Mouse (Mus musculus) lung, embryonic 14.5 days (tissue): ENCODE measurements around the gene Gkn3. TPM values are rescaled to one million over a fixed set of nuclear protein-coding genes. Genes with fewer than 3 reads are reported as not detected.

Experiments used
- ATAC-seq: fragments of 200-750 bp; cut with Nextera tagmentation; 2 replicates; pipeline ENCODE4 v1.8.0; 2017; ENCODE audit warnings: mild to moderate bottlenecking, moderate TSS enrichment, moderate library complexity; ENCODE audit not compliant: insufficient read depth
- DNase-seq: peaks from one replicate; pipeline ENCODE4 v3.0.0-alpha.2; 2015
- H3K27ac ChIP-seq: fragments of 300-500 bp; sonication (generic); 2 replicates; pipeline ENCODE4 v1.5.1; 2014; ENCODE audit warnings: low read depth, mild to moderate bottlenecking, moderate library complexity
- H3K27me3 ChIP-seq: fragments of 300-500 bp; sonication (generic); 2 replicates; pipeline ENCODE4 v1.6.1; 2014; ENCODE audit warnings: low read length, control low read depth; ENCODE audit not compliant: insufficient read depth
- H3K36me3 ChIP-seq: fragments of 300-500 bp; sonication (generic); 2 replicates; pipeline ENCODE4 v1.6.1; 2014; ENCODE audit warnings: control low read depth; ENCODE audit not compliant: insufficient read depth
- H3K4me1 ChIP-seq: fragments of 300-500 bp; sonication (generic); 2 replicates; pipeline ENCODE4 v1.6.1; 2014; ENCODE audit warnings: antibody characterized with exemption, control low read depth; ENCODE audit not compliant: insufficient read depth
- H3K4me2 ChIP-seq: fragments of 300-500 bp; sonication (generic); 2 replicates; pipeline ENCODE4 v1.6.1; 2014; ENCODE audit warnings: mild to moderate bottlenecking
- H3K4me3 ChIP-seq: fragments of 300-500 bp; sonication (generic); 2 replicates; pipeline ENCODE4 v1.5.1; 2014; ENCODE audit warnings: low read depth, low read length
- H3K9ac ChIP-seq: fragments of 300-500 bp; sonication (generic); 2 replicates; pipeline ENCODE4 v1.6.1; 2014
- H3K9me3 ChIP-seq: fragments of 300-500 bp; sonication (generic); 2 replicates; pipeline ENCODE4 v1.6.1; 2016; ENCODE audit warnings: low read depth, low read length, control low read depth
- CTCF ChIP-seq: IDR thresholded peaks from 2 replicates; pipeline ENCODE4 v1.5.1; 2016; ENCODE audit warnings: antibody characterized with exemption, low read depth
- WGBS: fragments of 180-500 bp; shearing (Covaris S2); extraction: QIAGEN DNeasy Blood & Tissue Kit; methylation state at CpG from one replicate; pipeline ENCODE4 v1.1.7; 2014; 5-methylcytosine and 5-hydroxymethylcytosine counted together
- polyA plus RNA-seq: library from polyadenylated mRNA; unstranded; fragments of >200 nt; fragmentation: Nextera tagmentation; extraction: Ambion mirVana; gene quantifications from 2 replicates; pipeline ENCODE4 v1.2.1, GENCODE M21; 2014

Gkn3 gene
- polyA plus RNA-seq, 1 experiment from 2014 or later, result 2.3 TPM

GRCm38 (mm10) chr6:87354441-87354840, 34.3 kb downstream of the Gkn3 start:
- no peak overlapping the region for H3K9ac ChIP-seq
- no peak for TF ChIP-seq CTCF
- H3K4me1 ChIP-seq, result no peaks in the 10 kb centered on the region
- ATAC-seq (no peak), DNase-seq (no peak)
- H3K4me3 ChIP-seq, result no peak overlapping the region
- H3K4me2 ChIP-seq, result no peak overlapping the region
- H3K27ac ChIP-seq, result no peak overlapping the region; the same call in 1 of the 2 replicates
- H3K27me3 ChIP-seq, result no peaks in the 10 kb centered on the region
- H3K36me3 ChIP-seq, result no peaks in the 10 kb centered on the region
- H3K9me3 ChIP-seq, result no peaks in the 10 kb centered on the region
- 77% methylated on average over 5 of the region's 5 CpGs for WGBS

GRCm38 (mm10) chr6:87350829-87351228, 37.9 kb downstream of the Gkn3 start, which contains the start of gene Gkn1:
Gkn1 (minus strand) TSS chr6:87350942.
- Histone ChIP-seq H3K9me3 (no peaks in the 10 kb centered on the region), H3K36me3 (no peaks in the 10 kb centered on the region), H3K27me3 (no peaks in the 10 kb centered on the region), H3K4me3 (no peak within 1 kb of the TSS), H3K27ac (no peak within 1 kb of the TSS), H3K4me1 (no peaks in the 10 kb centered on the region), H3K9ac (no peak within 1 kb of the TSS), H3K4me2 (no peak within 1 kb of the TSS)
- no peak for ATAC-seq
- TF ChIP-seq CTCF, result no peak
- DNase-seq, result no peak
- WGBS, result 86% methylated on average over 8 of the region's 8 CpGs

- H3K4me3 ChIP-seq, result peak overlapping the region; percentile 72; the same call in 1 of the 2 replicates
- no peak for DNase-seq
- no peaks in the 10 kb centered on the region for H3K9me3 ChIP-seq
- ATAC-seq, result no peak
- no peaks in the 10 kb centered on the region for H3K27me3 ChIP-seq
- no peaks in the 10 kb centered on the region for H3K36me3 ChIP-seq
- TF ChIP-seq CTCF, result no peak
- peaks cover 15% of the 10 kb centered on the region for H3K4me1 ChIP-seq
- WGBS, result 19% methylated on average over 6 of the region's 6 CpGs
- no peak overlapping the region for H3K9ac ChIP-seq
- H3K27ac ChIP-seq, result no peak overlapping the region
- H3K4me2 ChIP-seq, result peak overlapping the region; percentile 77
These were observed 52.8 kb downstream of the Gkn3 start for GRCm38 (mm10) chr6:87335935-87336295.

GRCm38 (mm10) chr6:87335091-87335934, 53.4 kb downstream of the Gkn3 start, which contains the start of gene Antxr1:
Antxr1 (minus strand) TSS chr6:87335821.
- peak within 1 kb of the TSS; percentile 89 for H3K9ac ChIP-seq
- H3K9me3 ChIP-seq, result no peaks in the 10 kb centered on the region
- ATAC-seq (peak; percentile 72), DNase-seq (peak; percentile 83)
- H3K4me3 ChIP-seq, result peak within 1 kb of the TSS; percentile 72
- peak within 1 kb of the TSS; percentile 95 for H3K27ac ChIP-seq
- H3K4me2 ChIP-seq, result peak within 1 kb of the TSS; percentile 77
- no peaks in the 10 kb centered on the region for H3K27me3 ChIP-seq
- WGBS, result under 1% methylated on average over 54 of the region's 54 CpGs
- H3K4me1 ChIP-seq, result peaks cover 18% of the 10 kb centered on the region
- H3K36me3 ChIP-seq, result no peaks in the 10 kb centered on the region
- peak; percentile 63 for TF ChIP-seq CTCF

GRCm38 (mm10) chr6:87334361-87335090, 54.2 kb downstream of the Gkn3 start:
- Histone ChIP-seq H3K4me1 (peaks cover 18% of the 10 kb centered on the region), H3K4me3 (peak overlapping the region; percentile 72), H3K9ac (peak overlapping the region; percentile 89), H3K27ac (peak overlapping the region; percentile 95), H3K9me3 (no peaks in the 10 kb centered on the region), H3K27me3 (no peaks in the 10 kb centered on the region), H3K4me2 (peak overlapping the region; percentile 77), H3K36me3 (no peaks in the 10 kb centered on the region)
- 9% methylated on average over 11 of the region's 11 CpGs for WGBS
- peak; percentile 30; the same call in 1 of the 2 replicates for TF ChIP-seq CTCF
- ATAC-seq, result peak; percentile 52
- peak; percentile 81 for DNase-seq

Other genes starting within 250 kb of the Gkn3 start
- 15.5 and 16.8 TPM in 2 replicates for gene Antxr1, start 53.1 kb downstream of the Gkn3 start, polyA plus RNA-seq
- gene Gkn1, start 38.0 kb downstream of the Gkn3 start, polyA plus RNA-seq, result not detected in 2 replicates
- gene Gkn2, start 15.6 kb downstream of the Gkn3 start, polyA plus RNA-seq, result not detected in 2 replicates
- not detected in 2 replicates for gene Bmp10, start 40.1 kb upstream of the Gkn3 start, polyA plus RNA-seq
- 8.2 and 8.7 TPM in 2 replicates for gene Arhgap25, start 144.3 kb upstream of the Gkn3 start, polyA plus RNA-seq
- gene Prokr1, start 201.8 kb upstream of the Gkn3 start, polyA plus RNA-seq, result 2.5 and 3.2 TPM in 2 replicates